Mouse (Mus musculus) testis, adult 2 months (tissue): ENCODE data around the gene Tpcn2.

Experiments
- CTCF ChIP-seq: fragments of 200-500 bp; IDR thresholded peaks from 2 replicates; pipeline ENCODE4 v1.5.1; 2012; ENCODE audit warnings: low read depth, mild to moderate bottlenecking, inconsistent platforms, low read length, moderate library complexity; ENCODE audit not compliant: control insufficient read depth, insufficient read depth, insufficient replicate concordance
- POLR2A ChIP-seq: fragments of 200-500 bp; IDR thresholded peaks from 2 replicates; pipeline ENCODE4 v1.6.1; 2012; ENCODE audit warnings: low read depth, mild to moderate bottlenecking, inconsistent platforms, low read length, moderate library complexity; ENCODE audit not compliant: control insufficient read depth

- no peak for TF ChIP-seq POLR2A
- TF ChIP-seq CTCF, result no peak
Measured at GRCm38 (mm10) chr7:145242028-145242427, 41.8 kb downstream of the Tpcn2 start.
